Mouse (Mus musculus) forebrain, embryonic 10.5 days (tissue): ENCODE measurements around the gene Ehd3. TPM values are rescaled to one million over a fixed set of nuclear protein-coding genes. Genes with fewer than 3 reads are reported as not detected.
"Not testable (repeated sequence)": the region's sequence is repeated elsewhere in the genome, so short reads cannot be mapped to it uniquely, and the experiment has no call there.

Source experiments
- DNase-seq: peaks from one replicate; pipeline ENCODE4 v3.0.0-alpha.2; 2017; ENCODE audit warnings: low spot score; ENCODE audit errors: extremely low spot score
- H3K27ac ChIP-seq: fragments of 300-500 bp; sonication (generic); 2 replicates; pipeline ENCODE4 v1.5.1; 2016; ENCODE audit warnings: mild to moderate bottlenecking
- H3K27me3 ChIP-seq: fragments of 300-500 bp; sonication (generic); 2 replicates; pipeline ENCODE4 v1.6.1; 2016; ENCODE audit warnings: mild to moderate bottlenecking; ENCODE audit not compliant: poor library complexity, severe bottlenecking
- H3K36me3 ChIP-seq: fragments of 300-500 bp; sonication (generic); replicated peaks from 2 replicates; pipeline ENCODE4 v1.6.1; 2016; ENCODE audit warnings: mild to moderate bottlenecking, moderate library complexity
- H3K4me1 ChIP-seq: fragments of 300-500 bp; sonication (generic); 2 replicates; pipeline ENCODE4 v1.6.1; 2016
- H3K4me3 ChIP-seq: fragments of 300-500 bp; sonication (generic); 2 replicates; pipeline ENCODE4 v1.5.1; 2016; ENCODE audit warnings: mild to moderate bottlenecking, moderate library complexity
- H3K9me3 ChIP-seq: fragments of 300-500 bp; sonication (generic); 2 replicates; pipeline ENCODE4 v1.6.1; 2016; ENCODE audit warnings: mild to moderate bottlenecking, moderate library complexity
- WGBS: fragments of 180-500 bp; shearing (Covaris S2); methylation state at CpG from one replicate; pipeline ENCODE4 v1.1.7; 2016; 5-methylcytosine and 5-hydroxymethylcytosine counted together
- polyA plus RNA-seq: library from polyadenylated mRNA; unstranded; fragments of >200 nt; fragmentation: Nextera tagmentation; extraction: Ambion mirVana; gene quantifications from 2 replicates; pipeline ENCODE4 v1.2.1, GENCODE M21; 2016

Gene Ehd3
- polyA plus RNA-seq, 1 experiment from 2014 or later = 9.9 TPM

GRCm38 (mm10) chr17:73832901-73833300 lies 29.0 kb downstream of the Ehd3 start:
- no peaks in the 10 kb centered on the region for H3K9me3 ChIP-seq
- H3K4me1 ChIP-seq = no peaks in the 10 kb centered on the region
- 88% methylated on average over 1 of the region's 1 CpGs for WGBS
- H3K27ac ChIP-seq = no peak overlapping the region
- no peak for DNase-seq
- no peaks in the 10 kb centered on the region for H3K27me3 ChIP-seq
- H3K4me3 ChIP-seq = no peak overlapping the region
- peaks cover 29% of the 10 kb centered on the region for H3K36me3 ChIP-seq

GRCm38 (mm10) chr17:73833474-73833873 lies 29.5 kb downstream of the Ehd3 start:
- no peak overlapping the region for H3K27ac ChIP-seq
- no peak for DNase-seq
- H3K36me3 ChIP-seq = peaks cover 23% of the 10 kb centered on the region
- no peaks in the 10 kb centered on the region for H3K4me1 ChIP-seq
- H3K4me3 ChIP-seq = no peak overlapping the region
- H3K27me3 ChIP-seq = no peaks in the 10 kb centered on the region
- WGBS = 83% methylated on average over 3 of the region's 3 CpGs
- no peaks in the 10 kb centered on the region for H3K9me3 ChIP-seq

DNA sequence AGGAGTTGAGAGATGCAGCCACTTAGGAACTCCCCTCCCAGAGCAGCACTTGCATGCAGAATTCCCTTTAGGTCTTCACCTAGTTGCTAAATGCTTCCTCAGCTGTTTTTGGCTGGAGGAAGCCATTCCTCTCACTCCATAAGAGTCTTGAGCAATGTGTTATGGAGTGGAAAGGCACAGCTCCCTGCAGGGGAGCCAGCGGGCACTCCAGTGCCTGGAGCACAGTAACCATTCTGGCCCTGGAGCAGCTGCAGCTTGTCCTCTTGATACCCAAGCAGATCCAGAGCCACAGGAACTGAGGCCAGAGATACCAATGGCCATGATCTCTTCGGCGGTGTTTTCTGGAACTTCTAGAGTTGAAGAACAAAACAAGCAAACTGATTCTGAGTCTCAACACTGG lies 32.7 kb downstream of the Ehd3 start:
- WGBS = 96% methylated on average over 3 of the region's 3 CpGs
- Histone ChIP-seq H3K4me3 (no peak overlapping the region), H3K4me1 (peaks cover 7% of the 10 kb centered on the region), H3K27me3 (no peaks in the 10 kb centered on the region), H3K36me3 (no peaks in the 10 kb centered on the region), H3K9me3 (no peaks in the 10 kb centered on the region), H3K27ac (no peak overlapping the region)
- DNase-seq = no peak

DNA sequence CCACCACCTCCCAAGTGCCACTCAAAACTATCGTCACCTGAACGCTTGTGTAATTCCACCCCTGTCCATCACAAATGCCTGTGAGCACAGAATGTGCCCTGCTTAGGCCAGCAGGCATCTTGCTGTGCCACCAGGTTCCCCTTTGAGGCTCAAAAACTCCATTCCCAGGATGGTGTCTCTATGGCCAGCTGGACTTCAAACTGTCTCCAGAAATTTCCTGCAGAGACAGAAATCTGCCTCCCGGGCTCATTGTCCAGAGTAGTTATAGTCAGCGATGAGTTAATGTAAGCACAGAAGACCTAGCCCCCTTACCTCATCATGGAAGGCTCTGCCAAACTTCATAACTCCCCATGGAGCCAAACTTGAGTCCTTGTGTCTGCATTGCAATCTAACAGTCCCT lies 33.3 kb downstream of the Ehd3 start:
- Histone ChIP-seq H3K27ac (no peak overlapping the region), H3K9me3 (no peaks in the 10 kb centered on the region), H3K36me3 (no peaks in the 10 kb centered on the region), H3K27me3 (no peaks in the 10 kb centered on the region), H3K4me1 (peaks cover 7% of the 10 kb centered on the region), H3K4me3 (no peak overlapping the region)
- DNase-seq = no peak
- 86% methylated on average over 4 of the region's 4 CpGs for WGBS

DNA sequence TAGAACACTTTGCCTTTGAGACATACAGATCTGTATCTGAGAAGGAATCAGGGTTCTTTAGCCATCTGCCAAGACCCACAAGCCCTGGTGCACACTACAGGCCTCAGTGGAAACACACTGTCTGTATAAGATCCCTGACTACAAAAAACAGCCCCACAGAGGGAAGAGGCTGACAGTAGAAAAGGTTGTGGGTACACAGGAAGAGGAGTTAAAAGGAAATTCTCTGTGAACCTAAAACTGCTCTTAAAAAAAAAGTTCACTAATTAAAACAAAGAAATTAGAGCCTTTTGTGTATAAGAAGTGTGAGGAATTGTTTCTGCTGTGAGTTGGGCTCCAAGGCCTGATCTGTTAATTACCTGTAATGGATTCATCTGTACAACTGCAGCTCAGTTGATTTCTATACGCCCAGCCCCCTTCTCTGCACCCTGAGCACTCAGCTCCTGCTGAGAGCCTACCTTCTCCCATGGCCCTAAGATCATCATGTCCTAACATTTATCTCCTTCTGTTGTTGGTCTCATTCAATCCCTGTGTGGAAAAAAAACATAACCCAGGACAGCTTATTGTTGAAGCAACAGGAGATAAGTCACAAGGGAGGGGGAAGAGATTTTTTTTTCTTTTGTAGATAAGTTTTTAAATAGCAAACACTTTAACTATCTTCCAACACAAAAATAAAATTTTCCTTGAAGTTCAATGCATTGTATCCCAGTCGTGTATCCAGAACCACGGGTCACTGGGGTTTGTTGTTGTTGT lies 35.3 kb downstream of the Ehd3 start:
- Histone ChIP-seq H3K4me3 (no peak overlapping the region), H3K9me3 (no peaks in the 10 kb centered on the region), H3K27me3 (no peaks in the 10 kb centered on the region), H3K4me1 (peaks cover 7% of the 10 kb centered on the region), H3K27ac (no peak overlapping the region), H3K36me3 (no peaks in the 10 kb centered on the region)
- 66% methylated on average over 3 of the region's 3 CpGs for WGBS
- no peak for DNase-seq

- not testable (repeated sequence) for H3K4me3 ChIP-seq, H3K27ac ChIP-seq
- WGBS = 64% methylated on average over 1 of the region's 1 CpGs
Measured at GRCm38 (mm10) chr17:73839876-73840275, 35.9 kb downstream of the Ehd3 start.

GRCm38 (mm10) chr17:73842963-73843362 lies 39.0 kb downstream of the Ehd3 start:
- Histone ChIP-seq H3K9me3 (no peaks in the 10 kb centered on the region), H3K4me3 (no peak overlapping the region), H3K27ac (no peak overlapping the region), H3K4me1 (peaks cover 7% of the 10 kb centered on the region), H3K27me3 (no peaks in the 10 kb centered on the region), H3K36me3 (no peaks in the 10 kb centered on the region)
- WGBS = 90% methylated on average over 1 of the region's 1 CpGs
- DNase-seq = no peak

More at GRCm38 (mm10) chr17:73839876-73840275, 35.9 kb downstream of the Ehd3 start:
- not testable (repeated sequence) for DNase-seq, H3K36me3 ChIP-seq, H3K9me3 ChIP-seq, H3K27me3 ChIP-seq, H3K4me1 ChIP-seq

DNA sequence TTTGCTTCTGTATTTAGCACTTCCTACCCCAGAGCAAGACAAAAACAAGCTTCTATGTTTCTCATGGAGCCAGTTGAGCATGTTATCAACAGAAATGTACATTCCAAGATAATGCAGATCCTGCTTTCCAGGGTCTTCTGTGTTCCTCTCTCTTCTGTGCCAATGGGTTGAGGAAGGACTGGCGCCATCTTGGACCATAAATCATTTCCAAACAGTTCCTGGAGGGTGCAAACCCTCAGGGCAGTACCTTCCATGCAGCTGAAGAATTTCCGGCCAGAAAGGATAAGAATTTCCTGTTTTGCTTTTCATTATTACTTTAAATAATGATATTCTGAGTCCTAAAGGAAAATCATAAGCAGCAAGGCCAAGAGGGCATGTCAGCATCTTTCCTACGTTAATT lies 41.7 kb downstream of the Ehd3 start:
- H3K27ac ChIP-seq = no peak overlapping the region
- H3K9me3 ChIP-seq = no peaks in the 10 kb centered on the region
- no peak for DNase-seq
- no peaks in the 10 kb centered on the region for H3K27me3 ChIP-seq
- WGBS = 76% methylated on average over 3 of the region's 3 CpGs
- no peak overlapping the region for H3K4me3 ChIP-seq
- no peaks in the 10 kb centered on the region for H3K4me1 ChIP-seq
- no peaks in the 10 kb centered on the region for H3K36me3 ChIP-seq

DNA sequence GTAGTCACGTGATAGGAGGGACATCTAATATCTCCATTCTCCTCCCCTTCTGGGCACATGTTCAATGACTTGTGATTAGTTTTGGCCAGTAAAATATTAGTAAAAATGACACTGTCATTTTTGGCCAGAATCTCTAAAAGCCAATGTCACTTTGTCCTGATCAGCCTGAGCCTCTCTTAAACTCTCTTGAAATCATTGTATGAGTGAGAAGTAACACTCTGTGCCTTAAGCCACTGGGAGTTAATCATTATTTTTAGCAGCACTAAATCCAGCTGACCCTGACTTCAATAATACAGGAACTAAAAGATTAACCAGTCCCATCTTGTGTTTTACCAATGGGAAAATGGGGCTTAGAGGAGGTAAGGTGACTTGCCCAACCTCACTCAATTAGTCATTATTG lies 43.5 kb downstream of the Ehd3 start:
- DNase-seq = no peak
- Histone ChIP-seq H3K27me3 (no peaks in the 10 kb centered on the region), H3K36me3 (no peaks in the 10 kb centered on the region), H3K4me1 (no peaks in the 10 kb centered on the region), H3K27ac (no peak overlapping the region), H3K9me3 (no peaks in the 10 kb centered on the region), H3K4me3 (no peak overlapping the region)
- WGBS = 89% methylated on average over 1 of the region's 1 CpGs

DNA sequence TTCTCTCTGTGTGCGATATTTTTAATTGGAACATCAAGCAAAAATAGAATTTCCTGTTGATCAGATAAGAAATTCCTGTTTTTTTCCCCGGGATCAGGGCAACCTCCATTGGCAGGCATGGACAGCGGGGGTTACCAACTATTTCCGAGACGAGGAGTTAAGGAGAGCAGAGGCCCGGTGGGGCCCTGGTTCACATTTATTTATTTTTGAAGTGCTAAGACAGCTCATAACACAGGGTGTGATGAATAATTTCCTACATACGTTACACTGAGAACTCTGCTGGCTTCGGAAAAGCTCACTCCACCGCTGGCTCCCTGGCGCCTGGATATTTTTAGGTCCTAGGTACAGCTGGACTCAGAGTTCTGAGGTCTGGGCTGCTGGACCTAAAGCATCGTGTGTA lies 49.1 kb downstream of the Ehd3 start:
- H3K9me3 ChIP-seq = peaks cover 4% of the 10 kb centered on the region; the same call in 1 of the 2 replicates
- H3K4me1 ChIP-seq = no peaks in the 10 kb centered on the region
- H3K4me3 ChIP-seq = no peak overlapping the region
- WGBS = 92% methylated on average over 11 of the region's 11 CpGs
- DNase-seq = no peak
- no peak overlapping the region for H3K27ac ChIP-seq
- H3K36me3 ChIP-seq = no peaks in the 10 kb centered on the region
- no peaks in the 10 kb centered on the region for H3K27me3 ChIP-seq

GRCm38 (mm10) chr17:73853717-73854116 lies 49.8 kb downstream of the Ehd3 start:
- 76% methylated on average over 4 of the region's 4 CpGs for WGBS
- Histone ChIP-seq H3K4me3 (no peak overlapping the region), H3K36me3 (no peaks in the 10 kb centered on the region), H3K4me1 (no peaks in the 10 kb centered on the region), H3K9me3 (peaks cover 4% of the 10 kb centered on the region; the same call in 1 of the 2 replicates), H3K27me3 (no peaks in the 10 kb centered on the region), H3K27ac (no peak overlapping the region)
- DNase-seq = no peak

DNA sequence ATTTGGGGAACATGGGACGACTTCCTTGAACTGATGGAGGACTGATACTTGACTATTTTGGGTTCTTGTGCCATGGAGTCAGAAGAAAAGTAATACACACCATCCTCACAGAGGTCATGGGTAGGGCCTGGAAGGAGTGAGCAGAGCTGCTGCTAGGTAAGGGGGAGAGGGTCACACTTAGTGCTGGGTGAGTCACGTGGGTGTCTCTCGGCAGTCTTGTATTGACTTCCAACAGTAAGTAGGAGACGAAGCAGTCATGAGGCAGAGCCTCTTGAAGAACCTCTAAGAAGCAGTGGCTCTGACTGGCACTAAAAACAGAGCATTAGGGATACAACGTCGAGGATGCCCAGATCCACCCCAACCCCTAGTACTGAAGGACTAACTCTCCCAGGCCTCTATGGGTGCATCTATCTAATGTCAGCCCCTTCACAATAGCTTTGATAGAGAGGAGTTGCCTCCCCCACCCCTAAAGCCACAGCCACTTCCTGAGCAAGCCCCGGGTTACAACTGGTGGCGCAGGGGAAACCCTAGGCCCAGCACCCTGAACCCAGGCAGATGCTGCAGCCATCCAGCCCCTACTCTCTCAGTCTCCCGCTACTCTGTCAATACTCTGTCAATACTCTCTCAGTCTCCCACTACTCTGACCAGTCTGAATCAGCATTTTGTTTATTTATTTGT lies 65.2 kb downstream of the Ehd3 start:
- H3K4me3 ChIP-seq = no peak overlapping the region
- H3K4me1 ChIP-seq = no peaks in the 10 kb centered on the region
- H3K36me3 ChIP-seq = no peaks in the 10 kb centered on the region
- H3K9me3 ChIP-seq = no peaks in the 10 kb centered on the region
- WGBS = 92% methylated on average over 9 of the region's 9 CpGs
- no peaks in the 10 kb centered on the region for H3K27me3 ChIP-seq
- DNase-seq = no peak
- no peak overlapping the region for H3K27ac ChIP-seq

DNA sequence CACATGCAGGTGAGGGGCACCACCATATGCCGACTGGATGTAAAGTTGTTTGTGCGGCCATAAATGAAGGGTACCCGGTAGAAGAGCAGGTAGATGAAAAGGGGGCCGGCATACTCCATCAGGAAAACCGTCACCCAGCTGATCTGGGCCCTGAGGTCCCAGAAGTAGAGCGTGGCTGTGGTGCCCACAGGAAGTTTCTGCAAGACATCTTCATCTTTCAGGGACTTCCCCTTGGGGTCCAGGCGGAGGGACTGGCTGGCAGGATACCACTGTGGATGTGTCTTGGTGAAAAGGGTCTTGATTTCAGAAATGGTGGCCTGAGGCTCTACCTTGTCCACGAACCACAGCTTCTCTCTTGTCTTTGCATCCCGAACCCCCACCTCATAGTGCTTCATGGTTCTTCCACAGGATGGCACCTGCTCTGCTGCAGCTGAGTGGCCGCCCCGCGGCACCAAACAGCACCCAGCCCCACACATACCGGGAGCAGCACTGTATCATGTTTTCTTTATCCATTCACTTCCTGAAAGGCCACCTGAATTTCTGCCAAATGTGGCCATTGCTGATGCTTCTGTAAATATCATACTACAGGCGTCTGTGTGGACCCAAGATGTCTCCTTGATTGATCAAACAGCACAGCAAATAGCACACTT lies 67.1 kb downstream of the Ehd3 start:
- 93% methylated on average over 14 of the region's 14 CpGs for WGBS
- H3K9me3 ChIP-seq = peaks cover 5% of the 10 kb centered on the region; the same call in 1 of the 2 replicates
- no peak overlapping the region for H3K27ac ChIP-seq
- no peaks in the 10 kb centered on the region for H3K27me3 ChIP-seq
- H3K4me1 ChIP-seq = no peaks in the 10 kb centered on the region
- no peaks in the 10 kb centered on the region for H3K36me3 ChIP-seq
- DNase-seq = no peak
- no peak overlapping the region for H3K4me3 ChIP-seq
